Mouse (Mus musculus): ENCODE data around the gene Cts6.

The Cts6 gene

GRCm38 (mm10) chr13:61203310-61203709 is at the start of gene Cts6:
TSS of gene Cts6 (minus strand) at chr13:61203410.
- TF ChIP-seq GATA4 (IDR thresholded peaks at IDR 0.05; ENCODE audit: insufficient replicate concordance, low read length), result no peak

GRCm38 (mm10) chr13:61241076-61241947 is 38.1 kb upstream of the Cts6 start:
- TF ChIP-seq GATA4 (IDR thresholded peaks at IDR 0.05; ENCODE audit: insufficient replicate concordance, low read length), result no peak

- TF ChIP-seq GATA4 (IDR thresholded peaks at IDR 0.05; ENCODE audit: insufficient replicate concordance, low read length), result no peak
These were observed 38.6 kb downstream of the Cts6 start for GRCm38 (mm10) chr13:61164622-61165021.

- TF ChIP-seq GATA4 (IDR thresholded peaks at IDR 0.05; ENCODE audit: insufficient replicate concordance, low read length), result no peak
These were observed 39.1 kb downstream of the Cts6 start, which contains the start of gene Ctsr for GRCm38 (mm10) chr13:61164156-61164555. TSS of gene Ctsr (minus strand) at chr13:61164256.

Data from liver, adult (tissue).